Mouse (Mus musculus): ENCODE measurements around the gene 9830107B12Rik. TPM values are rescaled to one million over a fixed set of nuclear protein-coding genes. Genes with fewer than 3 reads are reported as not detected.

9830107B12Rik gene
- polyA plus RNA-seq, 1 experiment from 2014 or later = 1.5 TPM

- no peak overlapping the region for H3K4me3 ChIP-seq (ENCODE audit: low read depth, low read length)
- H3K27me3 ChIP-seq (ENCODE audit: control insufficient read depth, insufficient read depth, low read depth, low read length) = no peaks in the 10 kb centered on the region
- ATAC-seq (ENCODE audit: low read depth) = no peak
- no peaks in the 10 kb centered on the region for H3K36me3 ChIP-seq (ENCODE audit: control insufficient read depth, insufficient read depth)
- no peaks in the 10 kb centered on the region for H3K9me3 ChIP-seq (replicated peaks; ENCODE audit: control insufficient read depth, low read length)
- H3K9ac ChIP-seq (ENCODE audit: low read depth, low read length) = no peak overlapping the region
- no peak overlapping the region for H3K27ac ChIP-seq (ENCODE audit: low read length)
- WGBS (ENCODE audit: insufficient replicate concordance) = 36% methylated on average over 3 of the region's 3 CpGs
- H3K4me2 ChIP-seq (ENCODE audit: low read depth, low read length) = no peak overlapping the region
- H3K4me1 ChIP-seq (ENCODE audit: control insufficient read depth, low read depth, low read length) = no peaks in the 10 kb centered on the region
Measured at GRCm38 (mm10) chr17:48080626-48081025, 65.4 kb downstream of the 9830107B12Rik start.

Other genes with a start within 250 kb of the 9830107B12Rik start
- gene Foxp4, start 221.6 kb downstream of the 9830107B12Rik start, polyA plus RNA-seq (2015; fragmentation: Nextera tagmentation; extraction: Ambion mirVana) = 3.4 and 4.0 TPM in 2 replicates
- not detected in 2 replicates for gene 1700122O11Rik, start 108.0 kb downstream of the 9830107B12Rik start, polyA plus RNA-seq (2015; fragmentation: Nextera tagmentation; extraction: Ambion mirVana)
- gene 1700067P10Rik, start 56.9 kb downstream of the 9830107B12Rik start, polyA plus RNA-seq (2015; fragmentation: Nextera tagmentation; extraction: Ambion mirVana) = not detected in 2 replicates
- 1.1 and 1.2 TPM in 2 replicates for gene A530064D06Rik, start 21.0 kb upstream of the 9830107B12Rik start, polyA plus RNA-seq (2015; fragmentation: Nextera tagmentation; extraction: Ambion mirVana)
- gene Trem1, start 86.5 kb upstream of the 9830107B12Rik start, polyA plus RNA-seq (2015; fragmentation: Nextera tagmentation; extraction: Ambion mirVana) = 1.6 TPM in 2 replicates
- 9.0 TPM in 2 replicates for gene Trem3, start 101.5 kb upstream of the 9830107B12Rik start, polyA plus RNA-seq (2015; fragmentation: Nextera tagmentation; extraction: Ambion mirVana)
- 4.6 and 5.0 TPM in 2 replicates for gene Treml4, start 118.0 kb upstream of the 9830107B12Rik start, polyA plus RNA-seq (2015; fragmentation: Nextera tagmentation; extraction: Ambion mirVana)
- gene Treml2, start 153.2 kb upstream of the 9830107B12Rik start, polyA plus RNA-seq (2015; fragmentation: Nextera tagmentation; extraction: Ambion mirVana) = 3.4 and 3.5 TPM in 2 replicates
- 4.0 and 4.1 TPM in 2 replicates for gene B430306N03Rik, start 169.9 kb upstream of the 9830107B12Rik start, polyA plus RNA-seq (2015; fragmentation: Nextera tagmentation; extraction: Ambion mirVana)
- 2.7 and 3.0 TPM in 2 replicates for gene Trem2, start 200.1 kb upstream of the 9830107B12Rik start, polyA plus RNA-seq (2015; fragmentation: Nextera tagmentation; extraction: Ambion mirVana)
- gene Treml1, start 213.6 kb upstream of the 9830107B12Rik start, polyA plus RNA-seq (2015; fragmentation: Nextera tagmentation; extraction: Ambion mirVana) = 14.5 and 15.3 TPM in 2 replicates

Data from liver, embryonic 16.5 days (tissue).